Comparison of ENCODE assay signal across 19 mouse cellular contexts in genomic region chr5:103516555-103516954, GRCm38 (mm10).
DNase-seq lines count a peak whose midpoint lies in the region; TF ChIP-seq lines count a peak whose summit lies in the region.
"Had no signal": no experiment of that assay in that cellular context is flagged by ENCODE, and none has a peak within 500 bp of the region (broad histone marks: within the 10 kb centered on the region; RNA-seq: fewer than 3 reads in every experiment).

No protein-coding gene starts in this region.

- no peak overlapping the region for H3K27ac ChIP-seq in CH12.LX (ENCODE audit: insufficient read depth, low read depth)
- H3K27ac ChIP-seq in forebrain, embryonic 10.5 days: no peak overlapping the region
- H3K27ac ChIP-seq: heart, embryonic 15.5 days; hindbrain, embryonic 10.5 days; hindbrain, embryonic 13.5 days had no signal

- H3K27me3 ChIP-seq in CH12.LX (replicated peaks): no peaks in the 10 kb centered on the region
- H3K27me3 ChIP-seq in forebrain, embryonic 10.5 days (ENCODE audit: poor library complexity, severe bottlenecking): no peaks in the 10 kb centered on the region
- H3K27me3 ChIP-seq: heart, embryonic 12.5 days; heart, embryonic 15.5 days; hindbrain, embryonic 13.5 days had no signal

- no peak for TF ChIP-seq EP300 in CH12.LX (IDR thresholded peaks at IDR 0.05; ENCODE audit: low read length)

- in situ Hi-C loops in CH12.LX (cut with MboI; ENCODE audit: low pct_ligation_motif_present, low pct_unique_long_range_greater_than_20kb, low sequenced_read_pairs): no loop called here

- TF ChIP-seq RAD21 in CH12.LX (IDR thresholded peaks at IDR 0.05; ENCODE audit: low read depth, low read length): no peak

- H3K9ac ChIP-seq in CH12.LX (ENCODE audit: insufficient read depth, low read depth): no peak overlapping the region
- H3K9ac ChIP-seq: forebrain, postnatal 0 days; heart, embryonic 12.5 days; heart, embryonic 15.5 days; hindbrain, embryonic 13.5 days had no signal

- no peaks in the 10 kb centered on the region for H3K36me3 ChIP-seq in CH12.LX (replicated peaks in 1 of 2; ENCODE audit: control insufficient read depth in 1 of 2, insufficient read depth in 1 of 2, low read length in 1 of 2)
- peaks cover 30% of the 10 kb centered on the region for H3K36me3 ChIP-seq in forebrain, embryonic 10.5 days (replicated peaks)
- H3K36me3 ChIP-seq: heart, embryonic 15.5 days; hindbrain, embryonic 13.5 days had no signal

- no peaks in the 10 kb centered on the region for H3K9me3 ChIP-seq in CH12.LX (replicated peaks; ENCODE audit: low read length)
- H3K9me3 ChIP-seq in forebrain, embryonic 10.5 days: no peaks in the 10 kb centered on the region
- H3K9me3 ChIP-seq: heart, embryonic 12.5 days; heart, embryonic 15.5 days; hindbrain, embryonic 10.5 days; hindbrain, embryonic 13.5 days had no signal

- H3K4me3 ChIP-seq in CH12.LX (replicated peaks in 1 of 3; ENCODE audit: low read depth in 2 of 3, low read length in 2 of 3, poor library complexity in 1 of 3): no peak overlapping the region
- H3K4me3 ChIP-seq in forebrain, embryonic 10.5 days: no peak overlapping the region
- H3K4me3 ChIP-seq: heart, embryonic 12.5 days; heart, embryonic 15.5 days; hindbrain, embryonic 10.5 days; hindbrain, embryonic 13.5 days had no signal

- no peak for TF ChIP-seq POLR2A in CH12.LX (IDR thresholded peaks at IDR 0.05; ENCODE audit: low read depth, low read length)

- DNase-seq in A20 (ENCODE audit: low read depth, low spot score) (peak; percentile 19), CH12.LX (ENCODE audit: extremely low read depth) (no peak), adipocyte (ENCODE audit: low spot score) (peak; percentile 6)
- no peak for DNase-seq in forebrain, embryonic 10.5 days (ENCODE audit: extremely low spot score, low spot score)
- no peak for DNase-seq in kidney, adult 9 months
- DNase-seq in kidney, postnatal 4 days: no peak
- DNase-seq: B cell, adult 2 months; cerebellum, adult 18-20 months; cerebellum, adult 9-10 months; cerebellum, postnatal 14 days; forebrain, postnatal 0 days; gastrocnemius, postnatal 25 days; heart, adult 18-20 months; heart, postnatal 10 days; heart, postnatal 36 days had no signal

- TF ChIP-seq CTCF in CH12.LX (conservative IDR thresholded peaks at IDR 0.05 in 1 of 2, IDR thresholded peaks at IDR 0.05 in 1 of 2; ENCODE audit: low read depth in 2 of 2, low read length in 2 of 2): no peak

- dilution Hi-C loops in CH12.LX (cut with MboI; ENCODE audit: extremely low pct_ligation_motif_present, extremely low pct_unique_long_range_greater_than_20kb, low sequenced_read_pairs): no loop called here

- no peak overlapping the region for H3K4me2 ChIP-seq in CH12.LX (ENCODE audit: insufficient read depth, low read depth, poor library complexity, severe bottlenecking)
- H3K4me2 ChIP-seq: heart, embryonic 12.5 days; heart, embryonic 15.5 days; hindbrain, embryonic 13.5 days had no signal

- no peaks in the 10 kb centered on the region for H3K79me2 ChIP-seq in CH12.LX (replicated peaks; ENCODE audit: control insufficient read depth, extremely low read depth, insufficient read depth, poor library complexity, severe bottlenecking)

- H3K4me1 ChIP-seq in CH12.LX (ENCODE audit: control insufficient read depth in 1 of 2, insufficient read depth in 2 of 2): peaks cover 12 to 22% of the 10 kb centered on the region in 2 experiments
- H3K4me1 ChIP-seq in forebrain, embryonic 10.5 days: no peaks in the 10 kb centered on the region
- H3K4me1 ChIP-seq: hindbrain, embryonic 10.5 days had no signal

TF ChIP-seq in CH12.LX, 34 proteins besides CTCF, POLR2A, EP300 and RAD21:
- no peak for TF ChIP-seq ZC3H11A (IDR thresholded peaks at IDR 0.05; ENCODE audit: low read depth, low read length)
- TF ChIP-seq CHD1 (IDR thresholded peaks at IDR 0.05; ENCODE audit: low read depth, low read length): no peak
- TF ChIP-seq HCFC1 (IDR thresholded peaks at IDR 0.05; ENCODE audit: low read depth, low read length): peak; percentile 57
- no peak for TF ChIP-seq ELF1 (IDR thresholded peaks at IDR 0.05; ENCODE audit: low read depth, low read length)

Comparison
In these comparisons a context has a peak if more than half of its experiments do, and no peak if none do; other contexts are left out.
1. DNase-seq: peak in A20 (single experiment) and adipocyte (single experiment); none in CH12.LX (single experiment), forebrain, embryonic 10.5 days (single experiment), kidney, adult 9 months (single experiment) and kidney, postnatal 4 days (0 of 2).